Mouse (Mus musculus) adrenal gland, adult (tissue): ENCODE results near the gene Ppfia4.

Experiments used
- DNase-seq, 2 experiments: peaks; one replicate each; pipeline ENCODE4 v3.0.0; 2022 to 2023; ENCODE audit warnings: low spot score in 1 of 2; ENCODE audit not compliant: inconsistent age in 2 of 2

The Ppfia4 gene

GRCm38 (mm10) chr1:134304940-134305339 is 27.8 kb downstream of the Ppfia4 start:
- DNase-seq, result no peak

- DNase-seq, result peak in 1 of 2 experiments; percentile 71
Observed at GRCm38 (mm10) chr1:134302568-134303238, 30.0 kb downstream of the Ppfia4 start.

GRCm38 (mm10) chr1:134298636-134299411 is 33.9 kb downstream of the Ppfia4 start:
- DNase-seq, result peak; percentile 28 to 73

- no peak for DNase-seq
Observed at GRCm38 (mm10) chr1:134297265-134297664, 35.5 kb downstream of the Ppfia4 start.

- DNase-seq, result peak; percentile 41 to 79
Observed at GRCm38 (mm10) chr1:134293738-134294604, 38.8 kb downstream of the Ppfia4 start.

- DNase-seq, result no peak
Observed at GRCm38 (mm10) chr1:134293276-134293675, 39.5 kb downstream of the Ppfia4 start.

GRCm38 (mm10) chr1:134292601-134293000 is 40.1 kb downstream of the Ppfia4 start:
- DNase-seq, result no peak

GRCm38 (mm10) chr1:134292073-134292472 is 40.7 kb downstream of the Ppfia4 start:
- no peak for DNase-seq

GRCm38 (mm10) chr1:134291555-134291954 is 41.2 kb downstream of the Ppfia4 start:
- DNase-seq, result no peak

GRCm38 (mm10) chr1:134290909-134291308 is 41.8 kb downstream of the Ppfia4 start:
- no peak for DNase-seq

GRCm38 (mm10) chr1:134290300-134290699 is 42.4 kb downstream of the Ppfia4 start:
- no peak for DNase-seq

- DNase-seq, result no peak
Observed at GRCm38 (mm10) chr1:134289598-134290099, 43.1 kb downstream of the Ppfia4 start, which contains the start of gene Myog. Gene Myog, plus strand, starts transcription at chr1:134289989.

GRCm38 (mm10) chr1:134288239-134288638 is 44.5 kb downstream of the Ppfia4 start:
- DNase-seq, result peak; percentile 52 to 71

- no peak for DNase-seq
Observed at GRCm38 (mm10) chr1:134285458-134286120, 47.1 kb downstream of the Ppfia4 start.

GRCm38 (mm10) chr1:134283108-134283507 is 49.6 kb downstream of the Ppfia4 start:
- no peak for DNase-seq

GRCm38 (mm10) chr1:134282342-134282741 is 50.4 kb downstream of the Ppfia4 start:
- DNase-seq, result no peak

GRCm38 (mm10) chr1:134281563-134281962 is 51.2 kb downstream of the Ppfia4 start:
- DNase-seq, result no peak

- DNase-seq, result no peak
Observed at GRCm38 (mm10) chr1:134280174-134280573, 52.6 kb downstream of the Ppfia4 start.

- DNase-seq, result no peak
Observed at GRCm38 (mm10) chr1:134276823-134277222, 55.9 kb downstream of the Ppfia4 start.

GRCm38 (mm10) chr1:134275616-134276464 is 56.9 kb downstream of the Ppfia4 start:
- peak in 1 of 2 experiments; percentile 71 for DNase-seq
